In the genomic region with DNA sequence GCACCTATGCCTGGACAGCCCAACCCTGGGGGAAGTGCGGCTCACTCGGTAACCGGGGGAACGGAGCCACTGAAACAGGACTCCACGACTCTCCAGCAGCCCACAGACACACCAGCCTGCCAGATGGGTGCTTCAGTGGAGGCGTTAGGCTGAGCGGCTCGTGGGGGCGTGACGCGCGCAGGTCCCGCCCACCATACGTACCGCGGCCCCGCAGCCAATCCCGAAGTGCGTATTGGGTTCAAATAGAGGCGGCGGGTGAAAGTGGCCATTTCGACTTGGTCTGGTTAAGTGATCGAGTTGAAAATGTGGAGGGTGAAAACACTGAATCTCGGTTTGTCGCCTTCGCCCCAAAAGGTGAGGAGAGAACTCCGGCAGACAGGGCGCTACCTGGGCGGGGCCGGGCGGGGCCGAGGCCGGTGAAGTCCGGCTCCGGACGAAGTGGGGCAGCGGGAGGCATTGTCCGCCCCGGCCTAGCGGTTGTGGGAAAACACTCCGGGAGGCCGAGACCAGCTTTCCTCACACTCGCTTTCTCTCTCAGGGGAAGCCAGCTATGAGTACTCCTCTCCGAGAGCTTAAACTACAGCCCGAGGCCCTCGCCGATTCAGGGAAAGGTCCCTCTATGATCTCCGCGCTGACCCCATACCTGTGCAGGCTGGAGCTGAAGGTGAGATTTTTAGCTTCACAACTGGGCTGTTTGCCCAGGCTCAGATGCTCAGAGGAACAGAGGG, we compare ENCODE assay signal across 7 mouse cellular contexts. TPM values are rescaled to one million over a fixed set of nuclear protein-coding genes. Genes with fewer than 3 reads are reported as not detected.
DNase-seq lines count a peak whose midpoint lies in the region; ATAC-seq lines count a peak whose summit lies in the region.

Gene Spag5 (plus strand): TSS at position 173 of the 728 bp plus-strand sequence.

- H3K9me3 ChIP-seq in intestine, embryonic 16.5 days (ENCODE audit: control insufficient read depth, low read length): no peaks in the 10 kb centered on the region
- no peaks in the 10 kb centered on the region for H3K9me3 ChIP-seq in midbrain, embryonic 11.5 days (ENCODE audit: control insufficient read depth, low read length)

- H3K36me3 ChIP-seq in intestine, embryonic 16.5 days (ENCODE audit: control insufficient read depth, insufficient read depth, low read length): peaks cover 2% of the 10 kb centered on the region; the same call in 1 of the 2 replicates
- H3K36me3 ChIP-seq in midbrain, embryonic 11.5 days (ENCODE audit: control insufficient read depth, insufficient read depth, low read length): peaks cover 20% of the 10 kb centered on the region

- WGBS in intestine, embryonic 16.5 days: under 1% methylated on average over 49 of the region's 49 CpGs
- under 1% methylated on average over 49 of the region's 49 CpGs for WGBS in midbrain, embryonic 11.5 days

- no peaks in the 10 kb centered on the region for H3K27me3 ChIP-seq in intestine, embryonic 16.5 days (replicated peaks; ENCODE audit: control insufficient read depth, insufficient read depth, low read length)
- no peaks in the 10 kb centered on the region for H3K27me3 ChIP-seq in midbrain, embryonic 11.5 days (ENCODE audit: control insufficient read depth, insufficient read depth, low read length)

- peak within 1 kb of the TSS; percentile 83 for H3K4me3 ChIP-seq in intestine, embryonic 16.5 days (ENCODE audit: low read length)
- H3K4me3 ChIP-seq in midbrain, embryonic 11.5 days (ENCODE audit: low read depth, low read length): peak within 1 kb of the TSS; percentile 86

- H3K4me2 ChIP-seq in intestine, embryonic 16.5 days (ENCODE audit: low read depth, low read length): peak within 1 kb of the TSS; percentile 74
- peak within 1 kb of the TSS; percentile 69 for H3K4me2 ChIP-seq in midbrain, embryonic 11.5 days

- intact Hi-C loops in left cerebral cortex, postnatal 36 days (cut with DNase I): no loop called here

- peak; percentile 100 for ATAC-seq in intestine, embryonic 16.5 days
- peak; percentile 99 for ATAC-seq in midbrain, embryonic 11.5 days (ENCODE audit: low FRiP score)

- H3K4me1 ChIP-seq in intestine, embryonic 16.5 days (ENCODE audit: control insufficient read depth, insufficient read depth, low read length): no peaks in the 10 kb centered on the region
- peaks cover 6% of the 10 kb centered on the region; the same call in 1 of the 2 replicates for H3K4me1 ChIP-seq in midbrain, embryonic 11.5 days (ENCODE audit: control insufficient read depth, insufficient read depth, low read length)

- H3K27ac ChIP-seq in intestine, embryonic 16.5 days (ENCODE audit: low read length): peak within 1 kb of the TSS; percentile 60
- peak within 1 kb of the TSS; percentile 51 for H3K27ac ChIP-seq in midbrain, embryonic 11.5 days (ENCODE audit: low read depth, low read length)

- H3K9ac ChIP-seq in intestine, embryonic 16.5 days (ENCODE audit: low read depth, low read length): peak within 1 kb of the TSS; percentile 78
- H3K9ac ChIP-seq in midbrain, embryonic 11.5 days (ENCODE audit: low read length): peak within 1 kb of the TSS; percentile 83

- DNase-seq in adrenal gland, adult 8-10 months: peak; percentile 85
- DNase-seq in embryo, embryonic 9.5 days (ENCODE audit: extremely low spot score): peak; percentile 90
- peak; percentile 76 to 87 for DNase-seq in gastrocnemius, postnatal 4 days (ENCODE audit: low spot score in 2 of 2)
- peak; percentile 92 for DNase-seq in left cerebral cortex, postnatal 36 days (ENCODE audit: low spot score in 2 of 2)
- DNase-seq in midbrain, embryonic 11.5 days (ENCODE audit: low spot score, missing footprints): peak; percentile 99
- DNase-seq in skeletal muscle tissue, adult 2 months (ENCODE audit: low read depth, low spot score): peak; percentile 89

RNA-seq across cellular contexts. Expression of gene Spag5, which starts in this region (rescaled TPM):
- total RNA-seq in adrenal gland, adult 8-10 months (2022): 1 to 10 TPM; 5.1 to 8.3 (median 6.9) TPM
- 10 to 100 TPM; 14.6 to 16.1 TPM for total RNA-seq in gastrocnemius, postnatal 4 days (2021)
- polyA plus RNA-seq in intestine, embryonic 16.5 days (2015; fragmentation: Nextera tagmentation; extraction: Ambion mirVana): 23.4 and 27.3 TPM in 2 replicates
- total RNA-seq in left cerebral cortex, postnatal 36 days (2021): 10 to 100 TPM in 1 of 2 experiments, 1 to 10 TPM in 1; 7.3 to 13.8 TPM
- polyA plus RNA-seq in midbrain, embryonic 11.5 days (2014; fragmentation: Nextera tagmentation; extraction: Ambion mirVana): 51.5 and 57.1 TPM in 2 replicates

Comparison
In these comparisons a context has a peak if more than half of its experiments do, and no peak if none do; other contexts are left out.
1. Peak in every context shown above with its lines: DNase-seq, ATAC-seq, H3K4me3 ChIP-seq and H3K27ac ChIP-seq.